Mouse (Mus musculus) spleen, embryonic (tissue): ENCODE results near the gene Synpo2l.

ENCODE experiments used
- CTCF ChIA-PET: fragments of 350-600 bp; sonication (Branson Sonifier 250); formaldehyde crosslinking; loops from one replicate; lab custom pipeline; 2022; lab: Charles Lee

Gene Synpo2l

GRCm38 (mm10) chr14:20682498-20682897 lies 14.3 kb upstream of the Synpo2l start:
- CTCF ChIA-PET, result interaction anchor here (0.5 kb wide), 1 partner anchor 899 kb away, joined by 4 read pairs; no protein-coding TSS in a partner anchor

DNA sequence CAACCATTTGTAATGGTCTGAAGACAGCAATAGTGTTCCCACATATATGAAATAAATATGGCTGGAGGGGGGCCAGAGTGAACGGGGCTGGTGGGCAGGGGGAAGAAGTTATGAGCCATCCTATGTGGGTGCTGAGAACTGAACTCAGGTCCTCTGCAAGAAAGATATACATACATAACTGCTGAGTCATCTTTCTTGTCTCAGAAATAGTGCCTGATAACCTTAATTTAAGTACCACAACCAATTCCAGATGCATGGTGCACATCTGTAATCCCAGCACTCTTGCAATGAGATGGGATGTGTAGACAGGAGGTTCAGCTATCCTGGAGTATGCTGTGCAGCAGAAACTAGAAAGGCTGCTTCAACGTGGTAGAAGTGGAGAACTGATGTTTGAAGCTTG lies 13.6 kb upstream of the Synpo2l start:
- CTCF ChIA-PET, result no interaction called here

- CTCF ChIA-PET, result no interaction called here
Measured at GRCm38 (mm10) chr14:20677906-20678305, 9.8 kb upstream of the Synpo2l start.

- CTCF ChIA-PET, result interaction anchor here (0.5 to 1.0 kb wide), 4 partner anchors 13 to 98 kb away, joined by 3 to 11 read pairs (median 8); no protein-coding TSS in a partner anchor
Measured at GRCm38 (mm10) chr14:20674064-20674833, 6.1 kb upstream of the Synpo2l start, which contains the start of gene Sec24c. Sec24c (plus strand) TSS chr14:20674308.

GRCm38 (mm10) chr14:20673735-20674063 lies 5.5 kb upstream of the Synpo2l start:
- CTCF ChIA-PET, result interaction anchor here (0.5 to 1.0 kb wide), 3 partner anchors 14 to 336 kb away, joined by 3 to 10 read pairs (median 5); no protein-coding TSS in a partner anchor

DNA sequence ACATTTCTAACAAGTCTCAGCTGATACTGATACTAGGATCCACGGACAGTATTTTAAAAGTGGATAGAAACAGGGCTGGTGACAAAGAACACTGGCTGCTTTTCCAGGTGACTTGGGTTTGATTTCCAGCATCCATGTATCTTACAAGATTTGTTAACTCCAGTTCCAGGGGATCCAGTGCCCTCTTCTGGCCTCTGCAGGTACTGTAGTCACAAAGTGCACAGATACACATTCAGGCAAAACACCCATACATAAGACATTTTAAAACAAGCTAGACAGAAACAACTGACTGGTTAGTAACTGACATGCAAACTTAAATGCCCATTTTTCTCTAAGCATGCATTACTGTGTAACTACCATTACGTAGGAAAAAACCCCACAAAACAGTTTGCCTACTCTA lies 4.8 kb upstream of the Synpo2l start:
- CTCF ChIA-PET, result interaction anchor here (0.5 kb wide), 1 partner anchor 335 kb away, joined by 5 read pairs; no protein-coding TSS in a partner anchor

GRCm38 (mm10) chr14:20667469-20667868 lies 685 bp downstream of the Synpo2l start:
- CTCF ChIA-PET, result no interaction called here

DNA sequence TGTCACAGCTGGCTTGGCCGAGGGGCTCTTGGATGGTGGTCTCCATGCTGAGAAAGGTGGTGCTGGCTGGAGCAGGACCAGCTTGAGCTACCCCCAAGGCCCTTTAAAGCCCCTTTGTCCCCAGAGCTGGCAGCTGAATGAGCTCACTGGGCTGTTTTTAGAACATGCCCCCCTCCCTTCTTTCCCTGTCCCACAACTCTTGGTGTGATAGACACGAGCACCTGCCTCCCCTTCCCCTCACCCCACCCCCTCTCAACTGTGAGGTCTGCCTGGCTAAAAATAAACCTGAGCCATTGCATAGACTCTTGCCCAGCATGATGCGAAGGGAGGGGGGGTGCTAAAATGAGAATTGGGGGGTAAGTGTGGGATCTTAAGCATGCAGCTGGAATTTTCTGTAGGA lies 3.7 kb downstream of the Synpo2l start:
- CTCF ChIA-PET, result no interaction called here

GRCm38 (mm10) chr14:20663601-20664000 lies 4.6 kb downstream of the Synpo2l start:
- CTCF ChIA-PET, result no interaction called here

DNA sequence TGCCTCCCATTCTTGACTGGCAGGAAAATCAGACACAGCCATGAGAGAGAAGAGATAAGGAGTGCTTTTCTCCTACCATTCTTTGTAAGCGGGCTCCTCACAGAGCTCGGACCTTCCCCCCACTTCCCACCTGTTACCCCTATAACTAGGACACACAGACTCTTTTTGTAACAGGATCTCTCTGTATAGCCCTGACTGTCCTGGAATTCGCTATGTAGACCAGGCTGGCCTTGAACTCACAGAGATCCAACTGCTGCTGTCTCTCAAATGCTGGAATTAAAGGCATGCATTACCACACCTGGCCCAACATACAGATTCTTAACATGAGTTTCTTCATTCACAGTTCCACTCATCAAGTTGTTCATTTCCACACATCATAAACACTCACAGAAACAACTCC lies 5.4 kb downstream of the Synpo2l start:
- CTCF ChIA-PET, result no interaction called here

- CTCF ChIA-PET, result interaction anchor here (0.6 to 0.8 kb wide), 2 partner anchors 74 to 87 kb away, joined by 3 read pairs; no protein-coding TSS in a partner anchor
Measured at GRCm38 (mm10) chr14:20661661-20662331, 6.4 kb downstream of the Synpo2l start.

DNA sequence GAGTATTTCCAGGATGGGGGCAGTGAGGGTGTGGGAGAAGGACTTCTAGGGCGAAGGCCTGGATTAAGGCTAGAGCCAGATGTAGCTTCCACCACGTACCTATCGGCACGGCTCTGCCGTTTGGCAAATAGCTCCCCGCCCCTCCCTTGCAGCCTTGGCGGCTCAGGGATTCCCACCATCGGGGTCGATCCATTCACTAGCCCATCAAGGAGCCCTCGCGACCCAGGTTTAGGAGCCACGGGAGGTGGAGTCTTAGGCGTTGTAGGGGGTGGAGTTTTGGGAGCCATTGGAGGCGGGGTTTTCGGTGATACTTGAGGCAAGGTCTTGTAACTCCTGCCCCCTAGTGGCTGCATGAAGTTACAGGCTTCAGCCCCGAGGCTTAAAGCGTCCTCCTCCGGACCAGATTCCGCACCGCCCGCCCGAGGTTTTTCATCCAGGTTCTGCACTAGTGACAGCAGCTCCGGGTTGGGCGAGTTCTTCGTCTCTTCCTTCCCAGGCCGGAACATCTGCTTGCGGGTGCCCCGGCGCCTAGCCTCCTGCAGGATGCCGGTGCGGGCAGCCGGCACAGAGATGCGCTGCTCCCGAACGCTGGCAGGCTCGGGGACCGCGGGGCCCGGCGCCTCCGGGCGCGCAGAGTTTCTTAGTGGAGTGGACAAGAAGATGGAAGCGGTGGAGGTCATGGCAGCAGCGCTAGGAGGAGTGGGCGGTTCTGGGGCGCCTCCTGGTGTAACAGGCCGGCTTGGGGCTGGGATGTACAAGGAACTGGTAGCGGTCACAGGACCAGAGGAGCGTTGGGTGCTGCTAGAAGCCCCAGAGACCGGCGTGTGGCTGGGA lies 7.1 kb downstream of the Synpo2l start:
- CTCF ChIA-PET, result interaction anchor here (0.6 to 0.8 kb wide), 4 partner anchors 25 to 73 kb away, joined by 3 to 5 read pairs (median 3); no protein-coding TSS in a partner anchor

- CTCF ChIA-PET, result interaction anchor here (0.6 to 2.4 kb wide), 4 partner anchors 84 to 1151 kb away, joined by 3 to 8 read pairs (median 3); no protein-coding TSS in a partner anchor
Measured at GRCm38 (mm10) chr14:20659687-20660086, 8.5 kb downstream of the Synpo2l start.

DNA sequence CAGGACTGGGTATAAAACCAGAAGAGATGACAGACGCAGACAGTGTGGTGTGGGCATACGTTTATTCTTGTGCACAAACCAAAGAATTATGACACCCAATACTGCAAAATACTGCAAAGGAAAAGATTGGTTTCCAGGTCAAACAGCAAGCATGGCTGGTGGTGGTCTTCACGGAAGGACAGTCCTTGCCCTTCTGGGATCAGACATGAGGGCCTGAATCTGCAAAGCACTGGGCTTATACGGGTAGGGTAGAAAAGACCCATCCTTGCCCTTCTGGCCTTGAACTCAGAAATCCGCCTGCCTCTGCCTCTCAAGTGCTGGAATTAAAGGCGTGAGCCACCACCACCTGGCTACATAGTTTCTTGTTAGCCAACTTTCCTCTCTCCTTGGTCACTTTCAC lies 9.3 kb downstream of the Synpo2l start:
- CTCF ChIA-PET, result interaction anchor here (0.8 to 2.4 kb wide), 2 partner anchors 41 to 83 kb away, joined by 3 to 8 read pairs; no protein-coding TSS in a partner anchor

DNA sequence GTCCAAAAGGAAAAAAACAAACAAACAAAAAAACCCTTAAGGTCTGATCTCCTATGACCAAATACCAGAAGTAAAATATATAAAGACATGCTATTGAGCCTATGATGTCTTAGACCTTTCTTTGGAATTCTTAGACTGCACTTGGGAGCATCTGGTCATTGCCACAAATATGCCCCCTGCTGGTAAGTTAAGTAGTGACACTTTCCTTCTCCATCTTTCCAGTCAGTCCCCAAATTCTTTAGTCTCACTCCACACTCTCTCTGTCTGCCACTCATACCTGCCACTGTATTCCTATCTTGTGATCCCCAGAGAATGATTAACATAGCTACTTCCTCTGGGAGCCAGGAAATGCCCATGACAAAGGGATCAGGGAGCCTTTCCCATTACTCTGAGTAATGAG lies 9.8 kb downstream of the Synpo2l start:
- CTCF ChIA-PET, result interaction anchor here (0.8 to 2.4 kb wide), 2 partner anchors 40 to 82 kb away, joined by 3 to 8 read pairs; no protein-coding TSS in a partner anchor

DNA sequence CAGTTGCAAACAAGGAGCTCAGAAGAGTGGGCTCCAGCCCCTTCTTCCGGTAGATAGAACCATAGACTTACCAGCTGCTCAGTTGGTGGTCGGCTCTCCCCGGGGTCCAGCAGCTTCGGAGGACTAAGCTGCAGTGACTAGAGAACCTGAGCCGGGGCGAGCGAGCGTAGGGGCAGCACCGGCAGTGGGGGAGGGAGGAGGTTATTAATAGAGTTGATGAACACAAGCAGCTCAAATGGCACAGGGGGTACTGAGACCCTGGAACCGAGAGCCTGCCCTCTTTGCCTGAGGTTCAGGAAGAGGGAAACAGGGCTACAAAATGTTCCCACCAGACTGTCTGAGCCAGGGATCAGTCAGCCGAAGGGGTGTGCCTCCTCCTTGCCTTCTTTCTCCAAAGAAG lies 11.8 kb downstream of the Synpo2l start, which contains the start of gene Myoz1:
Myoz1 (minus strand) TSS at position 180 of the 400 bp plus-strand sequence.
- CTCF ChIA-PET, result interaction anchor here (0.6 kb wide), 1 partner anchor 916 kb away, joined by 4 read pairs; no protein-coding TSS in a partner anchor

GRCm38 (mm10) chr14:20655731-20656130 lies 12.4 kb downstream of the Synpo2l start:
- CTCF ChIA-PET, result interaction anchor here (0.6 kb wide), 1 partner anchor 917 kb away, joined by 4 read pairs; no protein-coding TSS in a partner anchor

DNA sequence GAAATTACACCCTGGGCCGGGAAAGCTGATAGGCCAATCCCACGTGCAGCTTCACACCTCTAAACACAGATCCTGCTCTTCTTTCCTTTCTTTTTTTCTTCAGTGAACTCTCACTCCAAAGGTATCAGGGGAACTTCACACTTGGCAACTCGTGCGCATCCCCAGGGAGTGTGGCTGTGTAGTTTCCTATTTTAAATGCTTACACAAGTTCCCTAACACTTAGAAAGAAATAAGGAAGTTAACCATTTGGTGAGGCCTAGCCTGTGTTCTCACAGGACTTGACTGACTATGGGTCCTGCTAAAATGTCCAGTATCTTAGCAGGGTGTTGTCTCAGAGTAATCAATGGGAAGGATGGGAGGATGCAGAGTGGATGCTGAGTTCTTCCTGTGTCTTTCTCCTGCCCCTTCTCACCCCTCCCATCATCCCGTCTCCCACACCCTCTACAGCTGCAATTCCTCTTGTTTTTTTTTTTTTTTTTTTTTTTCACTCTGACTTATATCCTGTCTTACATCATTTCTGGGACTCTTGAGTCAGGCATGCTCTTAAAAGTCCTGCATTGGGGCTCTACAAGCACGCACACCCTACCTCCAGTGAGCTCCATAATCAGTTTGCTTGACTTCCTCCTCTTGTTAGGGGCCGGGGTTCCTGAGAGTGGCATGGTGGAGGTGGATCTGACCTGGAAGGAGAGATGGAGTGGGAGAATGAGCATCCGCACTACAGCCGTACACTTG lies 13.3 kb downstream of the Synpo2l start:
- CTCF ChIA-PET, result no interaction called here

GRCm38 (mm10) chr14:20651722-20652256 lies 16.4 kb downstream of the Synpo2l start:
- CTCF ChIA-PET, result interaction anchor here (0.6 to 1.2 kb wide), 2 partner anchors 13 to 257 kb away, joined by 3 to 5 read pairs; no protein-coding TSS in a partner anchor

DNA sequence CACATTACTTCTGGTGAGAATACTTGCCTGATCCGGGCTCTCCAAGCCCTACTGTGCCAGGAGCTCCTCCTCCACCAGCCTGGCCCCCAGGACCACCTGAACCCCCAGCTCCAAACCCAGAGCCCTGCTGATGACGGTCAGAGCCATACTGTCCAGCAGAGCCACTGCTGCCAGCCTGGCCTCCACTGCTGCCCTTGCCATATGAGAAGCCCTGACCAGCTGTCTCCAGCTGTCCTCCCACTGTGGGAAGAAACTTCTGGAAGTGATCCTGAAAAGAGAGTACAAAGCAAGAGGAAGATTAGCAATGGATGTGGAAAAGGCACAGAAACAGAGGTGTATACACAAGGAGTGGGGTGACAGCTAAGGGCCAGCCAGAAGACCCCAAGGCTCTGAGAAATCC lies 17.2 kb downstream of the Synpo2l start:
- CTCF ChIA-PET, result interaction anchor here (0.6 kb wide), 1 partner anchor 256 kb away, joined by 3 read pairs; no protein-coding TSS in a partner anchor
